Mouse (Mus musculus): ENCODE measurements around the gene B3gnt3. TPM values are rescaled to one million over a fixed set of nuclear protein-coding genes. Genes with fewer than 3 reads are reported as not detected.
"Not testable (repeated sequence)": the region's sequence is repeated elsewhere in the genome, so short reads cannot be mapped to it uniquely, and the experiment has no call there.

Gene B3gnt3
- polyA plus RNA-seq, 1 experiment from 2014 or later: 10.4 TPM

- Histone ChIP-seq H3K4me1 (no peaks in the 10 kb centered on the region), H3K9ac (no peak overlapping the region), H3K9me3 (no peaks in the 10 kb centered on the region), H3K36me3 (no peaks in the 10 kb centered on the region), H3K27ac (no peak overlapping the region), H3K4me2 (peak overlapping the region; percentile 54), H3K4me3 (replicated peaks) (peak overlapping the region; percentile 15; the same call in 1 of the 2 replicates), H3K27me3 (replicated peaks) (peaks cover 13% of the 10 kb centered on the region)
- 38% methylated on average over 25 of the region's 25 CpGs for WGBS
- ATAC-seq (ENCODE audit: insufficient read depth, low FRiP score, low read depth): peak; percentile 40; the same call in 1 of the 2 replicates
Observed at GRCm38 (mm10) chr8:71709134-71709799, 7.7 kb upstream of the B3gnt3 start.

GRCm38 (mm10) chr8:71707874-71708273, 6.3 kb upstream of the B3gnt3 start:
- no peak for ATAC-seq (ENCODE audit: insufficient read depth, low FRiP score, low read depth)
- H3K9me3 ChIP-seq: no peaks in the 10 kb centered on the region
- H3K36me3 ChIP-seq: no peaks in the 10 kb centered on the region
- H3K4me2 ChIP-seq: no peak overlapping the region
- H3K27ac ChIP-seq: no peak overlapping the region
- peaks cover 13% of the 10 kb centered on the region for H3K27me3 ChIP-seq (replicated peaks)
- H3K4me1 ChIP-seq: no peaks in the 10 kb centered on the region
- no peak overlapping the region for H3K4me3 ChIP-seq (replicated peaks)
- 37% methylated on average over 8 of the region's 8 CpGs for WGBS
- no peak overlapping the region for H3K9ac ChIP-seq

- H3K9me3 ChIP-seq; H3K36me3 ChIP-seq; H3K4me2 ChIP-seq; H3K9ac ChIP-seq; ATAC-seq (ENCODE audit: insufficient read depth, low FRiP score, low read depth); H3K4me3 ChIP-seq (replicated peaks): not testable (repeated sequence)
- peaks cover 25% of the 10 kb centered on the region for H3K27me3 ChIP-seq (replicated peaks)
- peaks cover 23% of the 10 kb centered on the region; the same call in 1 of the 2 replicates for H3K4me1 ChIP-seq
- H3K27ac ChIP-seq: peak overlapping the region; percentile 72; the same call in 1 of the 2 replicates
Observed at GRCm38 (mm10) chr8:71703400-71703799, 1.8 kb upstream of the B3gnt3 start.

- peaks cover 23% of the 10 kb centered on the region for H3K27me3 ChIP-seq (replicated peaks)
- peak; percentile 79; the same call in 1 of the 2 replicates for ATAC-seq (ENCODE audit: insufficient read depth, low FRiP score, low read depth)
- no peaks in the 10 kb centered on the region for H3K36me3 ChIP-seq
- peak overlapping the region; percentile 72 for H3K27ac ChIP-seq
- peaks cover 23% of the 10 kb centered on the region; the same call in 1 of the 2 replicates for H3K4me1 ChIP-seq
- no peaks in the 10 kb centered on the region for H3K9me3 ChIP-seq
- WGBS: 67% methylated on average over 3 of the region's 3 CpGs
- no peak overlapping the region for H3K4me3 ChIP-seq (replicated peaks)
- H3K9ac ChIP-seq: no peak overlapping the region
- H3K4me2 ChIP-seq: peak overlapping the region; percentile 7; the same call in 1 of the 2 replicates
Observed at GRCm38 (mm10) chr8:71702923-71703322, 1.3 kb upstream of the B3gnt3 start.

GRCm38 (mm10) chr8:71702087-71702432, 471 bp upstream of the B3gnt3 start:
- H3K4me3 ChIP-seq (replicated peaks): peak overlapping the region; percentile 36; the same call in 1 of the 2 replicates
- H3K9me3 ChIP-seq: no peaks in the 10 kb centered on the region
- no peak overlapping the region for H3K9ac ChIP-seq
- H3K4me2 ChIP-seq: peak overlapping the region; percentile 7; the same call in 1 of the 2 replicates
- ATAC-seq (ENCODE audit: insufficient read depth, low FRiP score, low read depth): peak; percentile 19; the same call in 1 of the 2 replicates
- H3K36me3 ChIP-seq: no peaks in the 10 kb centered on the region
- peak overlapping the region; percentile 72; the same call in 1 of the 2 replicates for H3K27ac ChIP-seq
- 25% methylated on average over 4 of the region's 4 CpGs for WGBS
- H3K27me3 ChIP-seq (replicated peaks): peaks cover 23% of the 10 kb centered on the region
- H3K4me1 ChIP-seq: peaks cover 23% of the 10 kb centered on the region; the same call in 1 of the 2 replicates

GRCm38 (mm10) chr8:71700493-71701269, 908 bp downstream of the B3gnt3 start:
- Histone ChIP-seq H3K27ac (no peak overlapping the region), H3K4me3 (replicated peaks) (peak overlapping the region; percentile 36), H3K36me3 (no peaks in the 10 kb centered on the region), H3K4me1 (peaks cover 23% of the 10 kb centered on the region; the same call in 1 of the 2 replicates), H3K4me2 (peak overlapping the region; percentile 58), H3K9ac (0 out of 2 replicates have a peak overlapping the region, but pooled peaks have one; percentile 10), H3K27me3 (replicated peaks) (peaks cover 23% of the 10 kb centered on the region), H3K9me3 (no peaks in the 10 kb centered on the region)
- WGBS: 4% methylated on average over 29 of the region's 29 CpGs
- peak; percentile 32 for ATAC-seq (ENCODE audit: insufficient read depth, low FRiP score, low read depth)

- WGBS: 64% methylated on average over 12 of the region's 12 CpGs
Observed at GRCm38 (mm10) chr8:71695456-71695855, 6.1 kb downstream of the B3gnt3 start.

GRCm38 (mm10) chr8:71693166-71694041, 8.2 kb downstream of the B3gnt3 start:
- 11% methylated on average over 68 of the region's 68 CpGs for WGBS
- H3K4me3 ChIP-seq (replicated peaks): peak overlapping the region; percentile 5; the same call in 1 of the 2 replicates

More at GRCm38 (mm10) chr8:71695456-71695855, 6.1 kb downstream of the B3gnt3 start:
- H3K9ac ChIP-seq; H3K4me2 ChIP-seq; H3K9me3 ChIP-seq; H3K27ac ChIP-seq; H3K4me1 ChIP-seq; H3K36me3 ChIP-seq; H3K4me3 ChIP-seq (replicated peaks); ATAC-seq (ENCODE audit: insufficient read depth, low FRiP score, low read depth): not testable (repeated sequence)
- peaks cover 60% of the 10 kb centered on the region for H3K27me3 ChIP-seq (replicated peaks)

GRCm38 (mm10) chr8:71692509-71692908, 9.1 kb downstream of the B3gnt3 start:
- no peak overlapping the region for H3K4me3 ChIP-seq (replicated peaks)
- H3K4me2 ChIP-seq: no peak overlapping the region

More at GRCm38 (mm10) chr8:71693166-71694041, 8.2 kb downstream of the B3gnt3 start:
- peaks cover 8% of the 10 kb centered on the region; the same call in 1 of the 2 replicates for H3K4me1 ChIP-seq
- H3K9ac ChIP-seq: no peak overlapping the region
- H3K9me3 ChIP-seq: no peaks in the 10 kb centered on the region
- H3K27me3 ChIP-seq (replicated peaks): peaks cover 72% of the 10 kb centered on the region
- ATAC-seq (ENCODE audit: insufficient read depth, low FRiP score, low read depth): no peak
- no peak overlapping the region for H3K27ac ChIP-seq
- no peaks in the 10 kb centered on the region for H3K36me3 ChIP-seq
- peak overlapping the region; percentile 34 for H3K4me2 ChIP-seq

GRCm38 (mm10) chr8:71689028-71689427, 12.6 kb downstream of the B3gnt3 start, which contains the start of gene Insl3:
TSS of gene Insl3 (plus strand) at chr8:71689214.
- H3K27me3 ChIP-seq (replicated peaks): peaks cover 100% of the 10 kb centered on the region
- no peak within 1 kb of the TSS for H3K4me3 ChIP-seq (replicated peaks)
- no peak within 1 kb of the TSS for H3K9ac ChIP-seq
- no peak within 1 kb of the TSS for H3K27ac ChIP-seq
- WGBS: 10% methylated on average over 33 of the region's 33 CpGs
- H3K9me3 ChIP-seq: no peaks in the 10 kb centered on the region
- H3K4me1 ChIP-seq: peaks cover 34% of the 10 kb centered on the region
- no peaks in the 10 kb centered on the region for H3K36me3 ChIP-seq
- no peak within 1 kb of the TSS for H3K4me2 ChIP-seq
- ATAC-seq (ENCODE audit: insufficient read depth, low FRiP score, low read depth): no peak

More at GRCm38 (mm10) chr8:71692509-71692908, 9.1 kb downstream of the B3gnt3 start:
- peaks cover 81% of the 10 kb centered on the region for H3K27me3 ChIP-seq (replicated peaks)
- peaks cover 11% of the 10 kb centered on the region; the same call in 1 of the 2 replicates for H3K4me1 ChIP-seq
- 9% methylated on average over 30 of the region's 30 CpGs for WGBS
- H3K9ac ChIP-seq: no peak overlapping the region
- H3K36me3 ChIP-seq: no peaks in the 10 kb centered on the region
- no peak overlapping the region for H3K27ac ChIP-seq
- H3K9me3 ChIP-seq: no peaks in the 10 kb centered on the region
- ATAC-seq (ENCODE audit: insufficient read depth, low FRiP score, low read depth): no peak

- 7% methylated on average over 8 of the region's 8 CpGs for WGBS
- Histone ChIP-seq H3K4me1 (peaks cover 26% of the 10 kb centered on the region), H3K9ac (no peak overlapping the region), H3K27ac (no peak overlapping the region), H3K9me3 (no peaks in the 10 kb centered on the region), H3K4me2 (no peak overlapping the region), H3K27me3 (replicated peaks) (peaks cover 100% of the 10 kb centered on the region), H3K36me3 (no peaks in the 10 kb centered on the region), H3K4me3 (replicated peaks) (no peak overlapping the region)
- no peak for ATAC-seq (ENCODE audit: insufficient read depth, low FRiP score, low read depth)
Observed at GRCm38 (mm10) chr8:71687616-71688015, 14.0 kb downstream of the B3gnt3 start.

Data from stomach, embryonic 15.5 days (tissue).